Mouse (Mus musculus): ENCODE results near the gene Slx4ip. TPM values are rescaled to one million over a fixed set of nuclear protein-coding genes. Genes with fewer than 3 reads are reported as not detected.

Gene Slx4ip
- polyA plus RNA-seq, 1 experiment: 1.1 TPM

- Histone ChIP-seq H3K79me3 (ENCODE audit: low read depth) (peaks cover 51% of the 10 kb centered on the region), H3K79me2 (ENCODE audit: control insufficient read depth, insufficient read depth) (peaks cover 85% of the 10 kb centered on the region), H3K27me3 (ENCODE audit: control insufficient read depth, insufficient read depth, insufficient read length) (no peaks in the 10 kb centered on the region), H3K36me3 (ENCODE audit: control insufficient read depth, insufficient read depth) (peaks cover 33% of the 10 kb centered on the region), H3ac (ENCODE audit: control insufficient read depth, insufficient read length, low read depth) (no peak overlapping the region), H3K4me3 (ENCODE audit: insufficient read depth, poor library complexity, severe bottlenecking) (no peak overlapping the region)
- TF ChIP-seq USF1 (IDR thresholded peaks at IDR 0.05; ENCODE audit: low read depth) (no peak), MYOG (IDR thresholded peaks at IDR 0.05; ENCODE audit: control insufficient read depth, extremely low read depth, insufficient read length) (no peak), FOSL1 (IDR thresholded peaks at IDR 0.05; ENCODE audit: insufficient read depth, low read length, poor library complexity, severe bottlenecking) (no peak), MYOD1 (IDR thresholded peaks at IDR 0.05; ENCODE audit: control insufficient read depth, insufficient read length, low read depth) (no peak), CTCF (IDR thresholded peaks at IDR 0.05; ENCODE audit: control insufficient read depth, insufficient read depth, insufficient read length) (no peak), MAX (IDR thresholded peaks at IDR 0.05) (no peak), CEBPB (IDR thresholded peaks at IDR 0.05; ENCODE audit: low read depth) (no peak)
Observed at GRCm38 (mm10) chr2:137110214-137110898, 219.3 kb downstream of the Slx4ip start.

GRCm38 (mm10) chr2:137113288-137114061 lies 222.5 kb downstream of the Slx4ip start:
- TF ChIP-seq CTCF (IDR thresholded peaks at IDR 0.05; ENCODE audit: control insufficient read depth, insufficient read depth, insufficient read length) (no peak), MYOG (IDR thresholded peaks at IDR 0.05; ENCODE audit: control insufficient read depth, extremely low read depth, insufficient read length) (no peak), MYOD1 (IDR thresholded peaks at IDR 0.05; ENCODE audit: control insufficient read depth, insufficient read length, low read depth) (no peak)
- Histone ChIP-seq H3K4me3 (ENCODE audit: insufficient read depth, poor library complexity, severe bottlenecking) (peak overlapping the region; percentile 56), H3K36me3 (ENCODE audit: control insufficient read depth, insufficient read depth) (peaks cover 10% of the 10 kb centered on the region), H3ac (ENCODE audit: control insufficient read depth, insufficient read length, low read depth) (peak overlapping the region; percentile 76), H3K79me3 (ENCODE audit: low read depth) (peaks cover 47% of the 10 kb centered on the region), H3K27me3 (ENCODE audit: control insufficient read depth, insufficient read depth, insufficient read length) (no peaks in the 10 kb centered on the region), H3K79me2 (ENCODE audit: control insufficient read depth, insufficient read depth) (peaks cover 77% of the 10 kb centered on the region)

GRCm38 (mm10) chr2:137114248-137115096 lies 223.5 kb downstream of the Slx4ip start:
- no peaks in the 10 kb centered on the region for H3K27me3 ChIP-seq (ENCODE audit: control insufficient read depth, insufficient read depth, insufficient read length)
- H3K4me3 ChIP-seq (ENCODE audit: insufficient read depth, poor library complexity, severe bottlenecking): peak overlapping the region; percentile 56
- H3K79me2 ChIP-seq (ENCODE audit: control insufficient read depth, insufficient read depth): peaks cover 67% of the 10 kb centered on the region
- H3K79me3 ChIP-seq (ENCODE audit: low read depth): peaks cover 41% of the 10 kb centered on the region
- H3K36me3 ChIP-seq (ENCODE audit: control insufficient read depth, insufficient read depth): peaks cover 9% of the 10 kb centered on the region
- TF ChIP-seq MAX (IDR thresholded peaks at IDR 0.05) (peak; percentile 99), MYOD1 (IDR thresholded peaks at IDR 0.05; ENCODE audit: control insufficient read depth, insufficient read length, low read depth) (no peak), FOSL1 (IDR thresholded peaks at IDR 0.05; ENCODE audit: insufficient read depth, low read length, poor library complexity, severe bottlenecking) (no peak), CEBPB (IDR thresholded peaks at IDR 0.05; ENCODE audit: low read depth) (peak; percentile 13), MYOG (IDR thresholded peaks at IDR 0.05; ENCODE audit: control insufficient read depth, extremely low read depth, insufficient read length) (no peak), CTCF (IDR thresholded peaks at IDR 0.05; ENCODE audit: control insufficient read depth, insufficient read depth, insufficient read length) (peak; percentile 62), USF1 (IDR thresholded peaks at IDR 0.05; ENCODE audit: low read depth) (peak; percentile 63)
- peak overlapping the region; percentile 76 for H3ac ChIP-seq (ENCODE audit: control insufficient read depth, insufficient read length, low read depth)

GRCm38 (mm10) chr2:137115241-137116024 lies 224.4 kb downstream of the Slx4ip start:
- Histone ChIP-seq H3K79me2 (ENCODE audit: control insufficient read depth, insufficient read depth) (peaks cover 57% of the 10 kb centered on the region), H3ac (ENCODE audit: control insufficient read depth, insufficient read length, low read depth) (peak overlapping the region; percentile 72), H3K36me3 (ENCODE audit: control insufficient read depth, insufficient read depth) (peaks cover 9% of the 10 kb centered on the region), H3K79me3 (ENCODE audit: low read depth) (peaks cover 39% of the 10 kb centered on the region), H3K4me3 (ENCODE audit: insufficient read depth, poor library complexity, severe bottlenecking) (peak overlapping the region; percentile 56), H3K27me3 (ENCODE audit: control insufficient read depth, insufficient read depth, insufficient read length) (no peaks in the 10 kb centered on the region)
- TF ChIP-seq MAX (IDR thresholded peaks at IDR 0.05) (no peak), MYOD1 (IDR thresholded peaks at IDR 0.05; ENCODE audit: control insufficient read depth, insufficient read length, low read depth) (no peak), USF1 (IDR thresholded peaks at IDR 0.05; ENCODE audit: low read depth) (no peak), FOSL1 (IDR thresholded peaks at IDR 0.05; ENCODE audit: insufficient read depth, low read length, poor library complexity, severe bottlenecking) (no peak), CEBPB (IDR thresholded peaks at IDR 0.05; ENCODE audit: low read depth) (no peak), MYOG (IDR thresholded peaks at IDR 0.05; ENCODE audit: control insufficient read depth, extremely low read depth, insufficient read length) (no peak), CTCF (IDR thresholded peaks at IDR 0.05; ENCODE audit: control insufficient read depth, insufficient read depth, insufficient read length) (no peak)
